Mouse (Mus musculus) left cerebral cortex, postnatal 36 days (tissue): ENCODE measurements around the gene Dleu7. TPM values are rescaled to one million over a fixed set of nuclear protein-coding genes. Genes with fewer than 3 reads are reported as not detected.

Experiments used
- DNase-seq, 2 experiments: peaks; one replicate each; pipeline ENCODE4 v3.0.0; 2021 to 2022; ENCODE audit warnings: low spot score in 2 of 2, mixed read lengths in 1 of 2
- intact Hi-C: fragments of 180-260 bp; cut with DNase I; formaldehyde crosslinking; loops from one replicate; pipeline ENCODE4 v1.15.1; 2025
- total RNA-seq, 2 experiments: library from RNA; stranded (reverse); gene quantifications; 2 replicates each; pipeline ENCODE4 v1.2.3; 2021

The Dleu7 gene
- total RNA-seq, result 1 to 10 TPM; 5.9 to 9.8 TPM

DNA sequence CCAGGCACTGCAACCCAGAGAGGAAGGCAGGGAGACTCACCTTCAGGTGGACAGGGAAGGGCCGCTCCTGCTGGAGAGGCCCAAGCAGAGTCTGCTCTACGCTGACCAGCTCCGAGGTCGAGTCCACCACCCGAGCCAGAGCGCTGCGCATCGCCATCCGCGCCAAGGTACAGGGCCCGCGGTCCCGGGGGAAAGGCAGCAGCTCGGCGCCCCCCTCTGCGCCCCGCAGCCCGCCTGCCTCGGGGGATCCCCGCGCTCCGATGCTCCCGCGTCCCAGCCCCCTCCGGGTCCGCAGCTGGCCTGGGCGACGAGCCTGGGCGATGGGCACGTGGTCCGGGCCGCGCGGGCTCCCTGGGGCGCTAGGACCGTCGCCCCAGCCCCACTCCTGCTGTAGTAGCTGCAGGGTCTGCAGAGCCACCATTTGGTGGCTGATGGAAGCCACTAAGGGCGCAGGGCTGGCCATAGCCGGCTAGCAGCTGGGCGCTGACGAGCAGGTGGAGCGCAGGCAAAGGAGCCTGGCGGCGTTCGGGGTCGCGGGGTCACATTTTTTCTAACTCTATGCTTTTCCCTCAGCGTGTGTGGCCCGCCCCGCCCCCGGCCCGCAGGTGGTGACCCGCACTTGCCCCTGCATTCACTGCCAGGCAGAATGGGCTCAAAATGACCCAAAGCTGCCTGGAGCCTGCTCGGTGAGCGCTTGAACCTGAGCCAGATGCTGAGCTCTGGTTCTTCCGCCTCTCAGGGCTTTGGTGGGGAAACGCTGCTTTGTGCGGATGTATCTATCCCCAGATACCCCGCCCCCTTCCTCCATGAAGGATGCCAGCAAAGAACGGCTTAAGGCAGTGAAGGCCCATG is at the start of gene Dleu7, which contains the start of gene Rnaseh2b:
Dleu7 (minus strand) TSS at position 560 of the 852 bp plus-strand sequence.
Rnaseh2b (plus strand) TSS at position 102 of the 852 bp plus-strand sequence.
- intact Hi-C loops, result no loop called here
- peak; percentile 19 to 43 for DNase-seq

GRCm38 (mm10) chr14:62341887-62342642 is 49.2 kb upstream of the Dleu7 start:
- DNase-seq, result no peak
- intact Hi-C loops, result no loop called here

- no peak for DNase-seq
- intact Hi-C loops, result loop anchor here (10.0 kb wide), 1 partner anchor 764 kb away; no protein-coding TSS in a partner anchor
Observed at GRCm38 (mm10) chr14:62339196-62339595, 46.3 kb upstream of the Dleu7 start.

GRCm38 (mm10) chr14:62333909-62334687 is 41.3 kb upstream of the Dleu7 start:
- DNase-seq, result no peak
- intact Hi-C loops, result loop anchor here (2.0 to 10.0 kb wide), 2 partner anchors 123 to 759 kb away; partner anchors contain the start of gene Gucy1b2

DNA sequence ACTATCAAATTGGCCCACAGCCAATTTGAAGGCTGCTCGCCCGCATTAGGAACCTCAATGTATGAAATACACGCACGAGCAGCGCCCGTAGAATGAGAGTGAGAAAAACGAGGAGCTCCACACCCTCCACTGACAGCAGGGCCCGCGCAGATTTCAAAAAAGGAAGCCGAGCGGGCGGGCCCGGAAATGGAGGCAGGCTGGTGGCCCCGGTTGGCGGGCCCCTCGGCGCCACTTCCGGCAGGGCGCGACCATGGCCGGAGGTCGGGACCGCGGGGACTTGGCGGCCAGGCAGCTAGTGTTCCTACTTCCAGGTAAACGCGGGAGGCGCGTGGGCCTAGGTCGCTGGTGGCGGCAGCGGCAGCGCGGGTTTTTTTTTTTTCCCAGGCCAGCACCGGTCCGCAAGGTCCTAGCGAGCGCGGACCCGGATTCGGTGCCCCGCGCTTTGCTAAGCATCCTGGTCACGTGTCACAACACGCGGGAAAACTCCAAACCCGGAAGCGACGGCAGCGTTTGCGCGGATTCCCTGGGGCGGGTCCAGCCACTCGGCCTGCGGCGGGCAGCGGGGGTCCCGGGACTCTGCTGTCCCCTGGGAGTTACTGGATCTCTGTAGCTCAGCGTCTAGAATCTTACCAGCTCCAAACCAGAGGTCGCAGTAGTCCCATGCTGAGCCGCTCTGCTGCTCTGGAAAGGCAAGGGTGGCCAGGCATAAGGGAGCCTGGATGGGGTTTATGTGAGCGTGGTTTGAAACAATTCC is 39.2 kb upstream of the Dleu7 start:
- intact Hi-C loops, result loop anchor here (2.0 to 10.0 kb wide), 2 partner anchors 125 to 757 kb away; partner anchors contain the start of gene Gucy1b2

DNA sequence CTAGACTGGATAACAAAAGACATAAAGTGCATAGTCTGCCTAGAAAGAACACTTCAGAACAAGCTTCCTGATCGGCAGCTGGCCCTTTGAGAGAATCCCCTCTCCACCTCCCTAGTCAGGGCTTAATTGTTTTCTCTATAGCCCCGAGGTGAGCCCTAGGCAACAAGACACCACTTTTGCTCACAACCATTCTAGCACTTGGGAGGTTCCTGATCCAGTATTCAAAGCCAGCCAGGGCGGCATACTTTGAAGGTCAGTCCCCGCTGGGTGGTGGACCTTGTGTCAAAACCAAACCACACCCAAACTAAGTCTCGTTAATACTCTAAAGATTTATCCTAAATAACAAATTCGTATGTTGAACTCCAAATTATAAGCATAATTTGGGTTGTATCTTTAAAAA is 38.6 kb upstream of the Dleu7 start:
- intact Hi-C loops, result loop anchor here (10.0 kb wide), 1 partner anchor 757 kb away; no protein-coding TSS in a partner anchor
- no peak for DNase-seq

More for the DNA sequence above, 39.2 kb upstream of the Dleu7 start:
- DNase-seq, result peak; percentile 86 to 88

- intact Hi-C loops, result loop anchor here (10.0 kb wide), 1 partner anchor 755 kb away; no protein-coding TSS in a partner anchor
- no peak for DNase-seq
Observed at GRCm38 (mm10) chr14:62329631-62330030, 36.8 kb upstream of the Dleu7 start.

- intact Hi-C loops, result no loop called here
- DNase-seq, result no peak
Observed at GRCm38 (mm10) chr14:62328606-62329005, 35.8 kb upstream of the Dleu7 start.

DNA sequence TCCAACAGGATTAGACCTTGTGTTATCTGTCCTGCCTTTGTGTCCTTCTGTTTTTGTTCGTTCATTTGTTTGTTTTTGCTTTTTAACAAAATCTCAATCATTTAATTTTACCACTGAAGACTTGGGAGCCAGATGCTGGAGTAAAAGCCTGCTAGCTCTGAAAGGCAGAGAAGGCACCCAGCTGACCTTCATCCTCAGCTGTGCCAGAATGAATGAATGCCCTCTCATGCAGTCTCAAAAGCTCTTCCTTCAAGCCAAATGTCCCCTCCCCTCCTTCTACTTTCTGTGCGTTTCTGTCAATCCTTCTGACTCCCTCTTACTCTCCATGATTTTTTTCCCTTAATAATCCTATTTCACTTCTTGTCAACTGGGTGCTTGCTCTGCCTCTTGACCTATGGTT is 34.3 kb upstream of the Dleu7 start:
- no peak for DNase-seq
- intact Hi-C loops, result no loop called here

DNA sequence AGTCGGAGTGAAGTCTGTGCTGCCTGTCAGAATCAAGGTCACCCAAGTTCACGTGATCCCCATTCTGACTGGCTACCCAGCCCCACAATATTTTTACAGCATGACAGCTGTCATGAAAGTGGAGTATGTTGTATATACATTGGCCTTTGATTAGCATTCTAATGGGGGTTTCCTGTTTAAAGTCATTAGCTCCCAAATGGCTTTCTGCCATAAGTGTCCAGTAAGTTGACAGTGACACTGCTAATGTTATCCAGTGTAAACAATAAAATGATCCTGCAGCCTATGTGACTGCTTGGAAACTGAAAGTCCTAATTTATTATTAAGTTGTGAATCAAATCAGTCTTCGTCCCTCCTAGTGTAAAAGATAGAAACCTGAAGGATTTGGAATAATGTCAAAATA is 33.2 kb upstream of the Dleu7 start:
- intact Hi-C loops, result no loop called here
- DNase-seq, result no peak

DNA sequence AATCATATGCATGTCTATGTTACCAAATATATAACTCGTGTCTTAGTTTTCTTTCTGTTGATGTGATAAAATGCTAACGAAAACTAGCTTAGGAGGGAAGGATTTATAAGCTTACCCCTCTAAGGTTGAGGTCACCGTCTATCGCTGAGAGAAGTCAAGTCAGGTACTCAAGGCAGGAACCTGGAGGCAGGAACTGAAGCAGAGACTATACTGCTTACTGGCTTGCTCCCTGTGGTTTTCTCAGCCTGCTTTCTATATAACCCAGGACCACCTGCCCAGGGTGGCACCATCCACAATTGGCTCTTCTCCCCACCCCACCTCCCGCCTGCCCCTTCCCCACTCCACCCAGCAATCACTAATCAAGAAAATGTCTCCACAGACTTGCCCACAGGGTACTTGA is 32.1 kb upstream of the Dleu7 start:
- DNase-seq, result no peak
- intact Hi-C loops, result no loop called here

DNA sequence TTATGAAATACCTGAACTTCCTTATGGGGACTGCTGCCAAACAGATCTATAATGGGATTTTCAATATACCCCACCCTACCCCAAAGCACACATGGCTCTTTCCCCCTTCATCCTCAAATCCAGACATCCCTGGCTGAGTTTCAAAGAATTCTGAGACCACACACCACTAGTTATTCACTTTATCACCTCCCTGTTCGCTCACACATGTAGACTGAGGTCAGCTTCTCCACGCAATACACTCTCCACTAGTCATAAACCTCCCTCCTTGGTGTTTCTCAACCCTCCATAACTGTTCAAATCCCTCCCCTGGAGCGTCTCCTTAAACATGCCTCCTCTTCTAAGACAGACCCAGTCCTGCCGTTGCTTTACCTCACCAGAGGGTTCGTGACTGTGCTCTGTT is 30.6 kb upstream of the Dleu7 start:
- DNase-seq, result no peak
- intact Hi-C loops, result no loop called here

- DNase-seq, result no peak
Observed at GRCm38 (mm10) chr14:62322581-62323344, 29.9 kb upstream of the Dleu7 start.

GRCm38 (mm10) chr14:62311672-62312071 is 18.8 kb upstream of the Dleu7 start:
- intact Hi-C loops, result no loop called here

More at GRCm38 (mm10) chr14:62322581-62323344, 29.9 kb upstream of the Dleu7 start:
- intact Hi-C loops, result no loop called here

DNA sequence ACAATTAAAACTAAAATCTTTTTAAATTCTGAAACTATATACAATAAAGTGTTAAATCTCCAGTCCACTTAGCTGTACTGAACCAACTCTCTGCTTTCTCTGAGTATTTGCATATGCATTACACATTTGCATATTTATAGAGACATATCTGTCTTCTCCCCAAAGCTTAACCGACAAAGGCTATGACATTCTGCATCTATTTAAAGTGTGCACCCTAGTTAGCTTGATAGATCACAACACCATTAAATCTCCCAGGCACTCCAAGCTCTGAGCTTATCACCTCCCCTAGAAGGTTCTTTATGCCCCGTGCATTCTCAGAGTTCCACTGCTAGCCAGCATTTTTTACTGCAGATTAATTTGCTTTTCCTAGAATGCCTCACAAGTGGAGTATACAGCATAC is 16.2 kb upstream of the Dleu7 start:
- intact Hi-C loops, result no loop called here
- DNase-seq, result no peak

More at GRCm38 (mm10) chr14:62311672-62312071, 18.8 kb upstream of the Dleu7 start:
- no peak for DNase-seq

GRCm38 (mm10) chr14:62307555-62307954 is 14.7 kb upstream of the Dleu7 start:
- intact Hi-C loops, result no loop called here
- DNase-seq, result no peak

GRCm38 (mm10) chr14:62300031-62300430 is 7.2 kb upstream of the Dleu7 start:
- no peak for DNase-seq
- intact Hi-C loops, result no loop called here

DNA sequence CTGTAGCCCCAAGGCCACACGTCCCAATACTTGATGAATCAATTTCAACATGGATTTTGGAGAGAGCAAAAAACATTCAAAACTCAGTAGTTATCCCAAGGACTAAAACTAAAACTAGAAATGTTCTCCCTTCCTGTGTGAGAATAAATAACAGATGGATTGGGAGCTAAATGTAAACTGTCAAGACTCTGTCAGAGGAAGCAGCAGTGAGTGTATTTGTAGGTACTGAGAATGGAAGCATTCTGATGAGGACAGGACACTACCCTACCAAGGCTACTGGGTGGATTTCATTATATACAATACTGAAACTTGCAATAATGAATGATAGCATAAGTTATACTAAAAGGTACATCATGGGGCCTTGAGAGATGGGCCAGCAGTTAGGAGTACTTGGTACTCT is 6.0 kb upstream of the Dleu7 start:
- intact Hi-C loops, result no loop called here
- DNase-seq, result no peak
